Mouse (Mus musculus): ENCODE results near the gene Mrm1. TPM values are rescaled to one million over a fixed set of nuclear protein-coding genes. Genes with fewer than 3 reads are reported as not detected.
"Not testable (repeated sequence)": the region's sequence is repeated elsewhere in the genome, so short reads cannot be mapped to it uniquely, and the experiment has no call there.

The Mrm1 gene
- 10 to 100 TPM in 1 of 2 experiments, 1 to 10 TPM in 1; 7.9 to 13.3 TPM for total RNA-seq (2021)

GRCm38 (mm10) chr11:84818961-84819692 is at the start of gene Mrm1:
Gene Mrm1 (minus strand): TSS chr11:84819515.
- DNase-seq: peak; percentile 91 to 93

- DNase-seq: no peak
Measured at GRCm38 (mm10) chr11:84868786-84869259, 49.5 kb upstream of the Mrm1 start.

GRCm38 (mm10) chr11:84867586-84867985 is 48.3 kb upstream of the Mrm1 start:
- no peak for DNase-seq

- no peak for DNase-seq
Measured at GRCm38 (mm10) chr11:84865268-84865667, 46.0 kb upstream of the Mrm1 start.

GRCm38 (mm10) chr11:84855285-84855684 is 36.0 kb upstream of the Mrm1 start:
- DNase-seq: no peak

- no peak for DNase-seq
Measured at GRCm38 (mm10) chr11:84847475-84848090, 28.3 kb upstream of the Mrm1 start.

GRCm38 (mm10) chr11:84846741-84847474 is 27.6 kb upstream of the Mrm1 start:
- DNase-seq: no peak

- DNase-seq: no peak
Measured at GRCm38 (mm10) chr11:84839330-84839729, 20.0 kb upstream of the Mrm1 start.

- DNase-seq: not testable (repeated sequence)
Measured at GRCm38 (mm10) chr11:84829495-84829894, 10.2 kb upstream of the Mrm1 start.

GRCm38 (mm10) chr11:84828516-84829399 is 9.4 kb upstream of the Mrm1 start, which contains the start of gene Dhrs11:
Gene Dhrs11 (minus strand): TSS chr11:84828994.
- peak; percentile 87 for DNase-seq

GRCm38 (mm10) chr11:84827901-84828503 is 8.7 kb upstream of the Mrm1 start:
- no peak for DNase-seq

GRCm38 (mm10) chr11:84827492-84827891 is 8.2 kb upstream of the Mrm1 start:
- DNase-seq: no peak

GRCm38 (mm10) chr11:84826185-84826584 is 6.9 kb upstream of the Mrm1 start:
- DNase-seq: peak; percentile 45 to 50

GRCm38 (mm10) chr11:84825261-84825807 is 6.0 kb upstream of the Mrm1 start:
- DNase-seq: no peak

- no peak for DNase-seq
Measured at GRCm38 (mm10) chr11:84823484-84823897, 4.2 kb upstream of the Mrm1 start.

GRCm38 (mm10) chr11:84822487-84822886 is 3.2 kb upstream of the Mrm1 start:
- no peak for DNase-seq

GRCm38 (mm10) chr11:84821131-84821770 is 1.9 kb upstream of the Mrm1 start:
- no peak for DNase-seq

- DNase-seq: peak; percentile 66 to 71
Measured at GRCm38 (mm10) chr11:84818085-84818960, 992 bp downstream of the Mrm1 start.

- DNase-seq: no peak
Measured at GRCm38 (mm10) chr11:84817362-84817761, 2.0 kb downstream of the Mrm1 start.
